Mouse (Mus musculus): Measurements from ENCODE around the gene Gkn2. TPM values are rescaled to one million over a fixed set of nuclear protein-coding genes. Genes with fewer than 3 reads are reported as not detected.

Gene Gkn2
- total and polyA plus RNA-seq, 3 experiments = not detected

DNA sequence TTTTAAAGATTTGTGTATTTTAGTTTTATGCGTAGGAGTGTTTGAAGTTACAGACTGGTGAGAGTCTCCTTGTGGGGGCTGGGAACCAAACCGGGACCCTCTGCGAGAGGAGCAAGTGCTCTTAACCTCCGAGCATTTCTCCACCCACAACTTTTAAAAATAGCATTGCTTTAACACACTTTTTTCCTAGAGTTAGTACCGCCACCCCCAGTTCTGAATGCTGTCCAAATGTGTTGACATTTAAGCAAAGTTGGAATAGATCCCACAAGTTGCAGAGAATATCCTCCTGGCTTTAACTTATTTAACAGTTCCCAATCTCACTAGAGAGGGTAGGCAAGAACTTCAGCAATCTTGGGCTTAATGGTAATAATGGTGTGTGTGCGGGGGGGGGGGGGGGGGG, 11.6 kb downstream of the Gkn2 start:
- TF ChIP-seq GATA1 (IDR thresholded peaks at IDR 0.05; ENCODE audit: borderline replicate concordance, low read length) = no peak
- no peak for TF ChIP-seq TAL1 (conservative IDR thresholded peaks at IDR 0.05; ENCODE audit: low read depth, low read length)
- TF ChIP-seq GATA2 (IDR thresholded peaks at IDR 0.05; ENCODE audit: borderline replicate concordance, low read depth, low read length) = no peak
- no peak for TF ChIP-seq CTCF (IDR thresholded peaks at IDR 0.05; ENCODE audit: low read depth, low read length)
- no peak for TF ChIP-seq POLR2AphosphoS5 (IDR thresholded peaks at IDR 0.05; ENCODE audit: insufficient replicate concordance, low read depth, low read length)
- Histone ChIP-seq H3K27me3 (ENCODE audit: insufficient read depth, low read length) (peaks cover 55% of the 10 kb centered on the region), H3K9me3 (replicated peaks) (no peaks in the 10 kb centered on the region), H3K4me1 (ENCODE audit: insufficient read depth, low read depth, low read length) (no peaks in the 10 kb centered on the region), H3K36me3 (replicated peaks) (no peaks in the 10 kb centered on the region), H3K4me3 (ENCODE audit: low read depth, low read length) (no peak overlapping the region)
- no peak for DNase-seq (ENCODE audit: low spot score)
- ATAC-seq (ENCODE audit: extremely low read depth, insufficient number of reproducible peaks, low FRiP score, poor library complexity, severe bottlenecking) = no peak

DNA sequence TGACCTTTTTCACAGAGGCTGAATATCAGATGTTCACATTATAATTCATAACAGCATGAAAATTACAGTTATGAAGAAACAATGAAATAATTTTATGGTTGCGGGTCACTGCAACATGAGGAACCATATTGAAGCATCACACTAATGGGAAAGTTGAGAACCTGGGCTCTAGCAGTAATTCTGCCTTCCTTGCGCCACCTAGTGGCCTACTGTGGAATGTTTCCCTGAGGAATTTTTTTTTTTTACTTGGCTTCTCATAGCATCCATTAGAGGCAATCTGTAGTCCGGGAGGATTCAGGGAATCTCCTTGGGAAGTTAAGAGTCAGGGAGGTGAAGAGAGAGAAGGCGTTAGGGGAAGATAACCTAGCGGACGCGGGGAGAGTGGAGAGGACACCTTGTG, 13.0 kb downstream of the Gkn2 start:
- peaks cover 52% of the 10 kb centered on the region for H3K27me3 ChIP-seq (ENCODE audit: insufficient read depth, low read length)
- DNase-seq (ENCODE audit: low spot score) (peak; percentile 29), ATAC-seq (ENCODE audit: extremely low read depth, insufficient number of reproducible peaks, low FRiP score, poor library complexity, severe bottlenecking) (no peak)
- no peaks in the 10 kb centered on the region for H3K36me3 ChIP-seq (replicated peaks)
- no peak overlapping the region for H3K4me3 ChIP-seq (ENCODE audit: low read depth, low read length)
- no peaks in the 10 kb centered on the region for H3K4me1 ChIP-seq (ENCODE audit: insufficient read depth, low read depth, low read length)
- H3K9me3 ChIP-seq (replicated peaks) = no peaks in the 10 kb centered on the region
- peak; percentile 71 for TF ChIP-seq CTCF (IDR thresholded peaks at IDR 0.05; ENCODE audit: low read depth, low read length)
- TF ChIP-seq GATA2 (IDR thresholded peaks at IDR 0.05; ENCODE audit: borderline replicate concordance, low read depth, low read length) = no peak
- no peak for TF ChIP-seq TAL1 (conservative IDR thresholded peaks at IDR 0.05; ENCODE audit: low read depth, low read length)
- TF ChIP-seq POLR2AphosphoS5 (IDR thresholded peaks at IDR 0.05; ENCODE audit: insufficient replicate concordance, low read depth, low read length) = no peak
- no peak for TF ChIP-seq GATA1 (IDR thresholded peaks at IDR 0.05; ENCODE audit: borderline replicate concordance, low read length)

DNA sequence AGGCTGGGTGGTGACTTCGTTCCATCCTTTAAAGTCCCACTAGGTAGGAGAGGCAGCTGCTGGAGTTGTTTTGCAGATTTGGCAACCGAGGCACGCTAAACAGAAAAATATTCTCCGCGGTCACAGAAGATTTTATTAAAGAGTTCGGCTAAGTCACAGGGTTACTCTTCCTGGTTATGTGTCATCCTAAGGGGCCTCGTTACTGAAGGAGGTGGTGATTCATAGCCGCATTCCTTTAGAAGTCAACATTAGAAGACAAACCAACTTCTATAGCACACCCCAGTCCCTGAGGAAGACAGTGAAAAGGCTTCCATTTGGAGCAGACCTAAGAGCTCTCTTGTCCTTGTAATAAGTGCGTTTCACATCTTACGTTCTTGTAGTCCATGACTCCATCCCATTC, 13.5 kb downstream of the Gkn2 start:
- no peaks in the 10 kb centered on the region for H3K9me3 ChIP-seq (replicated peaks)
- peaks cover 52% of the 10 kb centered on the region for H3K27me3 ChIP-seq (ENCODE audit: insufficient read depth, low read length)
- H3K4me1 ChIP-seq (ENCODE audit: insufficient read depth, low read depth, low read length) = no peaks in the 10 kb centered on the region
- DNase-seq (ENCODE audit: low spot score) (no peak), ATAC-seq (ENCODE audit: extremely low read depth, insufficient number of reproducible peaks, low FRiP score, poor library complexity, severe bottlenecking) (no peak)
- no peaks in the 10 kb centered on the region for H3K36me3 ChIP-seq (replicated peaks)
- no peak for TF ChIP-seq TAL1 (conservative IDR thresholded peaks at IDR 0.05; ENCODE audit: low read depth, low read length)
- no peak for TF ChIP-seq CTCF (IDR thresholded peaks at IDR 0.05; ENCODE audit: low read depth, low read length)
- no peak for TF ChIP-seq POLR2AphosphoS5 (IDR thresholded peaks at IDR 0.05; ENCODE audit: insufficient replicate concordance, low read depth, low read length)
- no peak for TF ChIP-seq GATA1 (IDR thresholded peaks at IDR 0.05; ENCODE audit: borderline replicate concordance, low read length)
- TF ChIP-seq GATA2 (IDR thresholded peaks at IDR 0.05; ENCODE audit: borderline replicate concordance, low read depth, low read length) = no peak
- no peak overlapping the region for H3K4me3 ChIP-seq (ENCODE audit: low read depth, low read length)

DNA sequence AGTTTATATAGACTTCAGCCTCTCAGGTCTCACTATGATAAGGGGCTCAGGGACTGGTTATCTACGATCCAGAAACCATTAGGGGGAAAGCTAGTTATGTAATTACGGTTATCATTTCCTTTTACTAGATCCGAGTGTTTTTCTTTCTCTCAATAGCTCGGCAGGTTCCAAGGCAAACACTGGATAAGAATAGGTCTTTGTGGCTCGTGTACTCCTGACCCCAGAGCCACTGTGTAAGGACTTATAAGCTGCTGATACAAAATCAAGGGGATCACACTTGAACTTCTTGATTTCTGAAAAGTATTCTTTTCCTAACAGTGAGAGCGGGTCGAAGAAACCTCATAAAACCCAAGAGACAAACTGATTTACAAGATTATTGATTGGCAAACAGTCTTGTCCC, 15.7 kb downstream of the Gkn2 start, which contains the start of gene Gkn3:
Gene Gkn3 (minus strand): TSS at position 59 of the 400 bp plus-strand sequence.
- TF ChIP-seq GATA1 (IDR thresholded peaks at IDR 0.05; ENCODE audit: borderline replicate concordance, low read length) (no peak), GATA2 (IDR thresholded peaks at IDR 0.05; ENCODE audit: borderline replicate concordance, low read depth, low read length) (no peak), TAL1 (conservative IDR thresholded peaks at IDR 0.05; ENCODE audit: low read depth, low read length) (no peak), POLR2AphosphoS5 (IDR thresholded peaks at IDR 0.05; ENCODE audit: insufficient replicate concordance, low read depth, low read length) (no peak), CTCF (IDR thresholded peaks at IDR 0.05; ENCODE audit: low read depth, low read length) (no peak)
- H3K4me3 ChIP-seq (ENCODE audit: low read depth, low read length) = no peak within 1 kb of the TSS
- peaks cover 2% of the 10 kb centered on the region for H3K4me1 ChIP-seq (ENCODE audit: insufficient read depth, low read depth, low read length)
- peaks cover 46% of the 10 kb centered on the region for H3K27me3 ChIP-seq (ENCODE audit: insufficient read depth, low read length)
- H3K36me3 ChIP-seq (replicated peaks) = no peaks in the 10 kb centered on the region
- ATAC-seq (ENCODE audit: extremely low read depth, insufficient number of reproducible peaks, low FRiP score, poor library complexity, severe bottlenecking) = no peak
- DNase-seq (ENCODE audit: low spot score) = no peak
- H3K9me3 ChIP-seq (replicated peaks) = no peaks in the 10 kb centered on the region

DNA sequence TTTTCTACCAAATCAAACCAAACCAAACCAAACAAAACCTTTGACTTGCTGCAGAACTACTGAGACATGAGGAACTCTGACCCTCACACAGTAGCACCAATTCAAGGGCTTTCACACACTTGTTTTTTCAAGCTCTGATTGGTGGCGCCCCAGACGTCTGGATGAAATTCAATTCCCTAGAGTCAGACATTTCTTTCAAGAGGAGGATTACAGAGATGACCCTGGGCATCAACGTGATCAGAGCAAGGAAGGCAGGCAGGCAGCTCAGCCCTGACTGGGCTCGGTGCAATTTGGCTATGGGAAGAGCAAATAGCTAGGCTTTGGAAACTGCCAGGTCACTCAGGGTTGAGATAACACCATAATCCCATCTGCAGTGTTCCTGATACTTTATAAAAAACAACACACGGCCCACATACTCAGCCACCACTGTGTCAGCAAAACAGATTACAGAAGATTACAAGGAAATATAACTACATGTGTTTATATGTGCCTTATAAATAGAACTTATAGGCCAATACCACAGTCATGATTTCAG, 16.4 kb downstream of the Gkn2 start:
- Histone ChIP-seq H3K27me3 (ENCODE audit: insufficient read depth, low read length) (peaks cover 42% of the 10 kb centered on the region), H3K9me3 (replicated peaks) (no peaks in the 10 kb centered on the region), H3K4me3 (ENCODE audit: low read depth, low read length) (no peak overlapping the region), H3K4me1 (ENCODE audit: insufficient read depth, low read depth, low read length) (peaks cover 4% of the 10 kb centered on the region), H3K36me3 (replicated peaks) (no peaks in the 10 kb centered on the region)
- ATAC-seq (ENCODE audit: extremely low read depth, insufficient number of reproducible peaks, low FRiP score, poor library complexity, severe bottlenecking) = no peak
- DNase-seq (ENCODE audit: low spot score) = no peak
- no peak for TF ChIP-seq TAL1 (conservative IDR thresholded peaks at IDR 0.05; ENCODE audit: low read depth, low read length)
- TF ChIP-seq GATA1 (IDR thresholded peaks at IDR 0.05; ENCODE audit: borderline replicate concordance, low read length) = no peak
- no peak for TF ChIP-seq CTCF (IDR thresholded peaks at IDR 0.05; ENCODE audit: low read depth, low read length)
- no peak for TF ChIP-seq GATA2 (IDR thresholded peaks at IDR 0.05; ENCODE audit: borderline replicate concordance, low read depth, low read length)
- TF ChIP-seq POLR2AphosphoS5 (IDR thresholded peaks at IDR 0.05; ENCODE audit: insufficient replicate concordance, low read depth, low read length) = no peak

DNA sequence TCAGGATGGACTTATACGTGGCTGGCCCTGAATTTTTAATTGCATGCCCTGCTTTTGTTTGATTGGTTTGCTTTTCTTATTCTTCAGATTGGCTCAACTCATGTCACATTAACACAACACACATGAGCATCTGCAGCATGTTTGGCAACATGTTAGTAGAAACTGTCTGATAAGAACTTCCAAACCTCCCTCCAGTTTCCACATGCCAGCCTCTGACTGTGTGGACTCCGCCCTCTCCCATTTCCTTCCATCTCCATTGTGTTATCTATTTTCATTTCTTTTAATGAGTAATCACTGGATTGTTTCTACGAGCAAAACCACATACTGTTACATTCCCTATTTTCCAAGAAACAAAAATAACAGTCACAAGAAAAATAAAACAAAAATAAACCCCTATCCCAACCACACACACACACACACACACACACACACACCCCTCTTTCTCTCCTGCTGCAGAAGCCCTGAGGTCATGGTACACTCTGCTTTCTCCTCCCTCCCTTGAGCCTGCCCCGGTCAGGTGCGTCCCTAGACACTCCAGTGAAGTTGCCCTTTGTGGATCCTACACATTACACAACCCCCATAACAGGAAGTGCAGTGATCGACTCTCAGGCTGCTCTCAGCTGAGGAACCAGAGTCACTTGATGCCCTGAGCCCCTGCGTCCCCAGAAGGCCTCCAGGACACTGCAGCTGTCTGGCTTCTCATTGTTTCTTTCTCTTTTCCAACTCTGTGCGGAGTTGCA, 20.5 kb downstream of the Gkn2 start:
- H3K27me3 ChIP-seq (ENCODE audit: insufficient read depth, low read length) = peaks cover 45% of the 10 kb centered on the region
- H3K4me1 ChIP-seq (ENCODE audit: insufficient read depth, low read depth, low read length) = peaks cover 4% of the 10 kb centered on the region
- H3K9me3 ChIP-seq (replicated peaks) = no peaks in the 10 kb centered on the region
- DNase-seq (ENCODE audit: low spot score) (no peak), ATAC-seq (ENCODE audit: extremely low read depth, insufficient number of reproducible peaks, low FRiP score, poor library complexity, severe bottlenecking) (no peak)
- H3K4me3 ChIP-seq (ENCODE audit: low read depth, low read length) = no peak overlapping the region
- H3K36me3 ChIP-seq (replicated peaks) = no peaks in the 10 kb centered on the region
- TF ChIP-seq CTCF (IDR thresholded peaks at IDR 0.05; ENCODE audit: low read depth, low read length) (no peak), POLR2AphosphoS5 (IDR thresholded peaks at IDR 0.05; ENCODE audit: insufficient replicate concordance, low read depth, low read length) (no peak), GATA2 (IDR thresholded peaks at IDR 0.05; ENCODE audit: borderline replicate concordance, low read depth, low read length) (no peak)
